Mouse (Mus musculus): ENCODE data around the gene Dph5. TPM values are rescaled to one million over a fixed set of nuclear protein-coding genes. Genes with fewer than 3 reads are reported as not detected.
"Not testable (repeated sequence)": the region's sequence is repeated elsewhere in the genome, so short reads cannot be mapped to it uniquely, and the experiment has no call there.

Gene Dph5
- total RNA-seq, 2 experiments from 2014 or later: 12.7 to 13.8 TPM

GRCm38 (mm10) chr3:115884086-115884485, 3.6 kb upstream of the Dph5 start:
- no peak for DNase-seq (ENCODE audit: low spot score in 2 of 2)
- intact Hi-C loops (cut with DNase I): no loop called here

- intact Hi-C loops (cut with DNase I): loop anchor here (2.0 to 5.0 kb wide), 3 partner anchors 71 to 226 kb away; no protein-coding TSS in a partner anchor
- DNase-seq (ENCODE audit: low spot score in 2 of 2): no peak
These were observed 871 bp downstream of the Dph5 start for GRCm38 (mm10) chr3:115888310-115889106.

GRCm38 (mm10) chr3:115892341-115892740, 4.7 kb downstream of the Dph5 start:
- intact Hi-C loops (cut with DNase I): no loop called here
- no peak for DNase-seq (ENCODE audit: low spot score in 2 of 2)

GRCm38 (mm10) chr3:115893166-115893565, 5.5 kb downstream of the Dph5 start:
- DNase-seq (ENCODE audit: low spot score in 2 of 2): no peak
- intact Hi-C loops (cut with DNase I): no loop called here

DNA sequence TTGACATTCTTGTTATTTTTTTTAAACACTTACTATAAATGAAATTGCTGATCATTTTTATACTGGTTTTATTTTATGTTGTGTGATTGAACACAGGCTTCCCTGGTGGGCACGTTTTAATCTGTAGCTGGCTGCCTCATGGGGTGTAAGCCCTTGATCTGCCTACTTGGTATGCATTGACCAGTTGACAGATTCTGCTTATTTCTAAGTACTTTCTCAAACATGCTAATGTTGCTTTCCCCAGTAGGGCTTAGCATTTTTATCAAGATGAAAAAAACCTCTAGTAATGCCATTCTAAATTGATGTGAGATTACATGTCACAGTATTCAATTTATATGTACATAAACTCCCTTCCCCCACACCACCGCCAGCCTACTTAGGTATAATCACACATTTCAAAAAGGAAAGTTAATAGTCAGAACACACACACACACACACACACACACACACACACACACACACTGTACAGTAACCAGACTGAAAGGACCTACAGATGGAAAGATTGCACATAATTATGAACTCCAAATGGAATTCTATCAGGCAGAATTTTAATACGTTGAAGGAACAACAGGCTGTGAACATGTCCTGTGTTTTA, 10.8 kb downstream of the Dph5 start:
- no peak for DNase-seq (ENCODE audit: low spot score in 2 of 2)
- intact Hi-C loops (cut with DNase I): no loop called here

DNA sequence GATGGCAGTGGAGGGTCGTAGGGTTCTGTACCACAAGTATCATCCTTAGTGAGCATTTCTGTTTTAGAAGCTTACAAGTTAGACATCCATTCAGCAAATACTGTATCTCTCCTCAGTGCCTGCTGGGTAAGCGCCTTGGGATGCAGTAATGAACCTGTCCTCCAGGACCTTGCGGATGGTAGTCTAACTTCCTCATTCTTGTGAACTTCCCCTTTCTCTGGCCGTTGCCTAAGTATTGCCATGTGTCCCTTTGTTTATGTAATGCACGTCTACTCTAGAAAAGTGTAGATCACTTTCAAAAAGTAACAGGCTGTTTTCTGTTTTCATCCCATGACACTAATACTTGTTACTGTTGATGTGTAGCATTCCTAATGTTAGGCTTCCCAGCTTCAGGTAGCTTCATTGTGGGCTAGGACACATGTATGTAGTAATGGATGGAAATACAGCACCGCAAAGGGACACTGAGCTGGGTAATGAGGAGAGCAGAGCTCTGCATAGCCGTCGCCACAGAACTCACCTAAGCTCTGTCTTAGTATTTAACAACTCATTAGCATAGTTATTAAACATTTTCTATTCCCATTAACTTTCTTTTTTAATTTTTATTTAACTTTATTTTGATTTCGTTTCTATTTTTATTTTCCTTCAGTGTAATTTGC, 14.8 kb downstream of the Dph5 start:
- DNase-seq (ENCODE audit: low spot score in 2 of 2): no peak
- intact Hi-C loops (cut with DNase I): loop anchor here (5.0 kb wide), 1 partner anchor 70 kb away; no protein-coding TSS in a partner anchor

DNA sequence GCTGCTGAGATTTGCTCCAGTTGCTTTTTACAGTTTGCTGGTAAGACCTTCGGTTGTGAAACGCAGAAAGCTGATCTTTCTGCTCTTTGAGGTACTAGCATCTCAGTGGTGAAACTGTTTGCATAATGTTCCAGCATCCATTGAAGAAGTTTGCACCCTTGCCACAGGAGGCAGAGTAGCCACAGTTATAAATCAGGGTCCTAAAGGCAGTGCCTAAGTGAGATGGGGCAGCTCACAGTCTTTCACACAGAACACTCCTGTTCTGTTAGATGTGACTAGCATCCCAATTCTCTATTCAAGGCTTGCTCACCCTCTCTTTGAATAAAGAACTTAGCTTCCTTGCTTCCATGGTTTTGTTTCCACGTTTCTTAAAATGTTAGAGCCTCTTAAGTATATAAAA, 17.4 kb downstream of the Dph5 start:
- DNase-seq (ENCODE audit: low spot score in 2 of 2): no peak
- intact Hi-C loops (cut with DNase I): no loop called here

DNA sequence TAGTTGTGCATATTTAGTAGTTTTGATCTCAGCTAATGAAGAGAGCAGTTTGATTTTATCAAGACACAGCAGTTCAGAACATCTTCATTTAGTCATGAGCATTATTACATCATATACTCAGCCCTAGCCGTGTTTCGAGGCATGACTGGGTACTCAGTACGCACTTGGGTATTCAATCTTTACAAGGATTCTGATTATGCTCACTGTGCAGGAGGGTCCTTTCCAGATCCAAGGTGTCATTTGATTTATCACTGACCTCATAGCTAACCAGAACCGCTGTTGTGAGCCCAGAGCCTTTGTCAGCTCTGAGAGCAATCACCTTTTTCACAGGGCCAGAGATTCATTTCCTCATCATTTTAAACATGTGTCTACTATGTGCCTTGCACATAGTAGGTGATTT, 17.9 kb downstream of the Dph5 start:
- intact Hi-C loops (cut with DNase I): no loop called here
- no peak for DNase-seq (ENCODE audit: low spot score in 2 of 2)

- intact Hi-C loops (cut with DNase I); DNase-seq (ENCODE audit: low spot score in 2 of 2): not testable (repeated sequence)
These were observed 19.8 kb downstream of the Dph5 start for GRCm38 (mm10) chr3:115907406-115907805.

- intact Hi-C loops (cut with DNase I): no loop called here
- no peak for DNase-seq (ENCODE audit: low spot score in 2 of 2)
These were observed 37.0 kb downstream of the Dph5 start for GRCm38 (mm10) chr3:115924401-115925190.

- intact Hi-C loops (cut with DNase I): no loop called here
- DNase-seq (ENCODE audit: low spot score in 2 of 2): no peak
These were observed 38.9 kb downstream of the Dph5 start for GRCm38 (mm10) chr3:115926531-115926930.

DNA sequence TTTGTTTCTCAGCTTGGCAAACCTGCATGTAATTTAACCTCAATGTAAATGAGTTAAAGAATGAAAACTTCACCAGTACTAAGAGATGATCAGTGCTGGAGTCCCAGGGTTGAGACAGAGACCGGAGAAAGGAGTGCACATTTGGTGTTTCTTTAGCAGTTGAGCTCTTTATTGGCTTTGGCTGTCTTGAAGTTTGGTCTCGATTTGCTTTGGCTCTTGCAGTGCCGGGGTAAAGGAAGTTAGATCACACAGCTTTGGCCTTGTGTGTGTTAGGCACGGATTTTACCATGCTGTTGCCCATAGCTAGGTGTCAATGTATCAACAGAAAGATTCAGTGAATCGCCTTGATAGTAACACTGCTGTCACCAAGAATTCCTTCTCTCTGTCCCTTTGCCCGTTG, 44.1 kb downstream of the Dph5 start:
- intact Hi-C loops (cut with DNase I): no loop called here
- DNase-seq (ENCODE audit: low spot score in 2 of 2): no peak

DNA sequence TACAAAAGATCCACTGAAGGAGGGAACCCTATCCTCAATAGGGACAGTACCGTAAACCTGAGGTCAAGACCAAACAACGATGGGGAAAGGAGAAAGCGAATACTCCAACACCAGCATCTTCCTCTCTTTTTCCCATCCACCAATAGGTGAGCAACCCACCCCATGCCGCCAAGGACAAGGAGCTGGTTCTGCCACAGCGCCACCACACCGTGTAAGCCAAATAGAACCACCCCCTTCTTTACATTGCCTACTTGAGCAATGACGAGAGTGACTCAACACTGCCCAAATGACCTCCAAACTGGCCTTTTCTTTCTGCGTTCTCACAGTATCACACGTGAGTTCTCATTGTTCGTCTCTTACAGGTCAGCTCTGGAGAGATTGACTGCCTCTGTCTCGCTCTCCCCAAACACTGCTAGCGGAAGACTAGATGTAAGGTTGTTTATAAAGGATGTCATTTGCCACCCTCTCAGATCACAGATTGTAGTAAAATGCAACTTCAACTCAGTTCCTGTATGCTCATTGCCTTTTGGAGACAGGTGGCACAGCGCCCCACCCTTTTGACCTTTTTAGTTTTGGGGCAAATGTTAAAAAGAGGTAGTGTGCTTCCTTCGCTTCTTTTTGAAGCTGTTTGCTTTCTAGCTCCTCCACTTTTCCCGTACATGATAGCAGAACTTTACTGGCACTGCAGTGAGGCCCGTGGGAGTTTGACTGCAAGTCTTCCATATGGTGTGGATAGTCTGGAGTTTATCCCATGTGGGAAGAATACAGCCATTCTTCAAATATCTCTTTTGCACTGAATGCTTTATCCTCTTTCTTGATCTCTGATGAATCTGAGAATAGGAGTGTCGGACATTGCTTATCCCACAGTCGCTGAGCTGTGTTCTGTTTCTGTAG, 45.9 kb downstream of the Dph5 start:
- intact Hi-C loops (cut with DNase I): no loop called here
- DNase-seq (ENCODE audit: low spot score in 2 of 2): peak; percentile 51 to 91

- no peak for DNase-seq (ENCODE audit: low spot score in 2 of 2)
- intact Hi-C loops (cut with DNase I): loop anchor here (1.0 kb wide), 1 partner anchor 41 kb away; no protein-coding TSS in a partner anchor
These were observed 49.3 kb downstream of the Dph5 start for GRCm38 (mm10) chr3:115936734-115937599.

GRCm38 (mm10) chr3:115937807-115938206, 50.2 kb downstream of the Dph5 start:
- no peak for DNase-seq (ENCODE audit: low spot score in 2 of 2)
- intact Hi-C loops (cut with DNase I): loop anchor here (1.0 kb wide), 1 partner anchor 40 kb away; no protein-coding TSS in a partner anchor

DNA sequence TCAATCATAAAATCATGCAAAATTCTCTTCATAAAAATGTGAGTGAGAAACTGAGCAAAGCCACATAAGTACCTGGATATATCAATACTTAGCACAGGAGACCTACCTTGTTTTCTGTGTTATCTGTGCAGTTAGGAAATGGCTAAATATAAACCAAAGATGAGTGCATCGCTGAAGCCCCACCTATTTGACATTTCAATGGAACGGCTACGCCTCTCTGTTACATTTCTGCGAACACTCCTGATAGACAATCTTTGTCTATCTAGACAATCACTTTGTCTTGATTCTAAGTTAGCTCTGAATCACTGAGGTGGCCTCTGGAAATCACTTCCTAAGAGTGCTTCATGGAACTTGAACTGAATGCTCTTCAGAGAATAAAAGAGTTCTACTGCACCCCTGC, 52.9 kb downstream of the Dph5 start:
- intact Hi-C loops (cut with DNase I): no loop called here
- no peak for DNase-seq (ENCODE audit: low spot score in 2 of 2)

DNA sequence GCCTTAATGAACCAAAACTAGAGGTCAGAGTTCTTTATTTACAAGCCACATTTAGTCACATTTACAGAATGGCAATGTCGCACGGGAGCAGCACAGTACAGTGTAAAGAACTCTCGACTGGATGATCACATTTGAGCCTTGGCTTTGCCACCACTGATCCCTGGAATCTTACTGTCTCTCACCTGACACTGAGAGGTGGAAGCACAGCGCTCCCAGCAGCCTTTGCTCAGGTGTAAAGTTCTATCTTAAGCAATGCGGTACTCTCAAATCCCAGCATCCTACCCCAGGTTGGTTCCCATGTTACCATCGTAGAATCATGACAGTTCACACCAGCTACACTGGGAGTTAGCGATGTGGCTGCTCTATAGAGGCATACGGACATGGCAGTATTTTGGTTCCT, 53.8 kb downstream of the Dph5 start:
- no peak for DNase-seq (ENCODE audit: low spot score in 2 of 2)
- intact Hi-C loops (cut with DNase I): no loop called here

DNA sequence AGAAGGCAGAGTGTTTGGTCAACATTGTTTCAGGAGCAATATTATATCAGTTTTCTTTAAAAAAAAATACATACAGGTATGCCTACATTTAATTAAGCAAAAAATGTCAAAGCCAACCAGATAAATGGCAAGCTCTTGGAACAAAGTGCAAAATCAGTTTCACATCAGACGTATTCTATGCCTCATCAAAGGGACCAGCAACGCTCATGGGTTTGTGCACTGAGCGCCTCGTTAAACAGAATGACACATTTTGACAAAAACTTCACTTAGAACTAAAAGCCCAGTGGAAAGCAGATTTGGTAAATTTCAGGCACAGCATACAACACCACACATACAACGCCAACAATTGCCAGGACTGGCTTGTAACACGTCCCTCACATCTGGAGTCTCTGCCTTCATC, 56.7 kb downstream of the Dph5 start:
- intact Hi-C loops (cut with DNase I): no loop called here
- no peak for DNase-seq (ENCODE audit: low spot score in 2 of 2)

Data from left cerebral cortex, postnatal 25 days (tissue).